ENCODE assay signal across 21 mouse cellular contexts in the genomic region with DNA sequence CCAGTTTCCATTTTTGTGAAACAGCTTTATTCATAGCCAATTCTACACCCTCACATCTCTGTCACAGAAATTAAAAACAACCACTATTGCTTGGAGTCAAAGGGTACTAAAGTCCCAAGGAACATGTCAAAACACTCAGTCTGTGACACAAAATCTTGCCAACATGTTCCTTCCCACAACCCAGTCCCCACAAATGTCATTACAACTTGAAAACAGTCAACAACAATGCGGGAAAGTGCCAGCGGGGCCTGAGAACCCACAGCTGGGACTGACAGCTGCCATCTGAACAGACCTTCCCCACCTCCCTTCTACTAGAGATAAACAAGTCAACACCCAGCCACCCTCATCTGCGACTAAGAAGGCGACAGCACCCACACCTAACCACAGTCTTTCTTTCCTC. TPM values are rescaled to one million over a fixed set of nuclear protein-coding genes. Genes with fewer than 3 reads are reported as not detected.
DNase-seq lines count a peak whose midpoint lies in the region; ATAC-seq and TF ChIP-seq lines count a peak whose summit lies in the region.
"Had no signal": no experiment of that assay in that cellular context is flagged by ENCODE, and none has a peak within 500 bp of the region (broad histone marks: within the 10 kb centered on the region; RNA-seq: fewer than 3 reads in every experiment).

No protein-coding gene starts in this region.

- WGBS in intestine, postnatal 0 days = 87% methylated on average over 4 of the region's 4 CpGs
- WGBS in intestine, embryonic 15.5 days = 84% methylated on average over 4 of the region's 4 CpGs
- 77% methylated on average over 4 of the region's 4 CpGs for WGBS in stomach, embryonic 15.5 days
- 88% methylated on average over 4 of the region's 4 CpGs for WGBS in stomach, postnatal 0 days

- ATAC-seq in intestine, postnatal 0 days = no peak
- ATAC-seq in intestine, embryonic 15.5 days = no peak
- ATAC-seq in stomach, embryonic 15.5 days (ENCODE audit: insufficient read depth, low FRiP score, low read depth) = no peak
- no peak for ATAC-seq in stomach, postnatal 0 days (ENCODE audit: low FRiP score, low TSS enrichment)
- no peak for ATAC-seq in megakaryocyte progenitor cell, adult 5-6 weeks (replicated peaks; ENCODE audit: poor library complexity)
- ATAC-seq: forebrain, postnatal 0 days; hindbrain, postnatal 0 days; liver, embryonic 12.5 days had no signal

- no peak overlapping the region for H3K4me2 ChIP-seq in intestine, postnatal 0 days (replicated peaks; ENCODE audit: low read depth)
- H3K4me2 ChIP-seq in intestine, embryonic 15.5 days (replicated peaks) = no peak overlapping the region
- no peak overlapping the region for H3K4me2 ChIP-seq in stomach, embryonic 15.5 days
- H3K4me2 ChIP-seq in stomach, postnatal 0 days (replicated peaks; ENCODE audit: low read depth) = no peak overlapping the region
- H3K4me2 ChIP-seq: embryonic facial prominence, embryonic 15.5 days; liver, embryonic 12.5 days; midbrain, embryonic 12.5 days had no signal

- H3K9me3 ChIP-seq in intestine, postnatal 0 days (ENCODE audit: control insufficient read depth) = no peaks in the 10 kb centered on the region
- H3K9me3 ChIP-seq in intestine, embryonic 15.5 days = no peaks in the 10 kb centered on the region
- no peaks in the 10 kb centered on the region for H3K9me3 ChIP-seq in stomach, embryonic 15.5 days
- no peaks in the 10 kb centered on the region for H3K9me3 ChIP-seq in stomach, postnatal 0 days (ENCODE audit: control insufficient read depth, low read length)
- H3K9me3 ChIP-seq: embryonic facial prominence, embryonic 15.5 days; hindbrain, embryonic 10.5 days; limb, embryonic 10.5 days; liver, embryonic 12.5 days; midbrain, embryonic 12.5 days had no signal

- TF ChIP-seq EP300 in stomach, postnatal 0 days (optimal IDR thresholded peaks at IDR 0.05) = no peak

- peaks cover 27% of the 10 kb centered on the region for H3K36me3 ChIP-seq in intestine, postnatal 0 days (ENCODE audit: control insufficient read depth, insufficient read depth)
- peaks cover 4% of the 10 kb centered on the region; the same call in 1 of the 2 replicates for H3K36me3 ChIP-seq in intestine, embryonic 15.5 days
- peaks cover 23% of the 10 kb centered on the region for H3K36me3 ChIP-seq in stomach, embryonic 15.5 days
- H3K36me3 ChIP-seq in stomach, postnatal 0 days (ENCODE audit: control insufficient read depth, insufficient read depth, low read length) = peaks cover 4% of the 10 kb centered on the region; the same call in 1 of the 2 replicates

- TF ChIP-seq CTCF in intestine, postnatal 0 days (IDR thresholded peaks at IDR 0.05; ENCODE audit: low read depth) = no peak
- TF ChIP-seq CTCF in stomach, postnatal 0 days (IDR thresholded peaks at IDR 0.05; ENCODE audit: low read depth) = no peak

- DNase-seq in stomach, postnatal 0 days (ENCODE audit: low spot score) = no peak
- DNase-seq in heart, postnatal 4 days = peak; percentile 17
- DNase-seq in lung, postnatal 36 days = peak; percentile 49
- no peak for DNase-seq in cerebellum, adult 11-12 months
- DNase-seq: adrenal gland, adult 8-10 months; cerebellum, adult 18-20 months; cerebellum, postnatal 36 days; forebrain, postnatal 0 days; kidney, postnatal 25 days; right cerebral cortex, adult 18-20 months had no signal

- H3K27ac ChIP-seq in intestine, postnatal 0 days (ENCODE audit: low read depth, low read length) = peak overlapping the region; percentile 1; the same call in 1 of the 2 replicates
- no peak overlapping the region for H3K27ac ChIP-seq in intestine, embryonic 15.5 days
- peak overlapping the region; percentile 8; the same call in 1 of the 2 replicates for H3K27ac ChIP-seq in stomach, embryonic 15.5 days
- H3K27ac ChIP-seq in stomach, postnatal 0 days (replicated peaks) = no peak overlapping the region
- H3K27ac ChIP-seq: embryonic facial prominence, embryonic 15.5 days; hindbrain, embryonic 10.5 days; hindbrain, postnatal 0 days; limb, embryonic 10.5 days; liver, embryonic 12.5 days; macrophage; midbrain, embryonic 12.5 days had no signal

- H3K4me1 ChIP-seq in intestine, postnatal 0 days (replicated peaks; ENCODE audit: control insufficient read depth, insufficient read depth, low read length) = no peaks in the 10 kb centered on the region
- H3K4me1 ChIP-seq in intestine, embryonic 15.5 days (replicated peaks) = no peaks in the 10 kb centered on the region
- no peaks in the 10 kb centered on the region for H3K4me1 ChIP-seq in stomach, embryonic 15.5 days
- no peaks in the 10 kb centered on the region for H3K4me1 ChIP-seq in stomach, postnatal 0 days (replicated peaks; ENCODE audit: control insufficient read depth, insufficient read depth)
- H3K4me1 ChIP-seq: embryonic facial prominence, embryonic 15.5 days; hindbrain, embryonic 10.5 days; limb, embryonic 10.5 days; liver, embryonic 12.5 days; midbrain, embryonic 12.5 days had no signal

- H3K4me3 ChIP-seq in intestine, postnatal 0 days (ENCODE audit: low read depth, low read length) = no peak overlapping the region
- H3K4me3 ChIP-seq in intestine, embryonic 15.5 days (replicated peaks) = no peak overlapping the region
- H3K4me3 ChIP-seq in stomach, embryonic 15.5 days (replicated peaks) = no peak overlapping the region
- H3K4me3 ChIP-seq in stomach, postnatal 0 days (ENCODE audit: low read depth, low read length) = no peak overlapping the region
- H3K4me3 ChIP-seq: embryonic facial prominence, embryonic 15.5 days; hindbrain, embryonic 10.5 days; limb, embryonic 10.5 days; liver, embryonic 12.5 days; midbrain, embryonic 12.5 days had no signal

- no peak overlapping the region for H3K9ac ChIP-seq in intestine, postnatal 0 days (ENCODE audit: low read depth, low read length)
- no peak overlapping the region for H3K9ac ChIP-seq in intestine, embryonic 15.5 days
- H3K9ac ChIP-seq in stomach, embryonic 15.5 days = no peak overlapping the region
- no peak overlapping the region for H3K9ac ChIP-seq in stomach, postnatal 0 days (ENCODE audit: low read length)
- H3K9ac ChIP-seq: embryonic facial prominence, embryonic 15.5 days; forebrain, postnatal 0 days; liver, embryonic 12.5 days; midbrain, embryonic 12.5 days had no signal

- no peaks in the 10 kb centered on the region for H3K27me3 ChIP-seq in intestine, postnatal 0 days (replicated peaks; ENCODE audit: control insufficient read depth, insufficient read depth, low read length)
- no peaks in the 10 kb centered on the region for H3K27me3 ChIP-seq in intestine, embryonic 15.5 days (replicated peaks)
- H3K27me3 ChIP-seq in stomach, embryonic 15.5 days (replicated peaks) = no peaks in the 10 kb centered on the region
- no peaks in the 10 kb centered on the region for H3K27me3 ChIP-seq in stomach, postnatal 0 days (ENCODE audit: control insufficient read depth, insufficient read depth, low read length)
- H3K27me3 ChIP-seq: embryonic facial prominence, embryonic 15.5 days; liver, embryonic 12.5 days; midbrain, embryonic 12.5 days had no signal

RNA-seq across cellular contexts. Expression of a gene that starts 18.9 kb away (rescaled TPM):
- 34.4 and 37.9 TPM in 2 replicates for polyA plus RNA-seq in intestine, postnatal 0 days (2015; fragmentation: Nextera tagmentation; extraction: Ambion mirVana)
- 64.1 and 81.4 TPM in 2 replicates for polyA plus RNA-seq in intestine, embryonic 15.5 days (2015; fragmentation: Nextera tagmentation; extraction: Ambion mirVana)
- polyA plus RNA-seq in stomach, embryonic 15.5 days (2015; fragmentation: Nextera tagmentation; extraction: Ambion mirVana) = 61.1 and 73.1 TPM in 2 replicates
- polyA plus RNA-seq in stomach, postnatal 0 days (2015; fragmentation: Nextera tagmentation; extraction: Ambion mirVana) = 45.5 and 45.6 TPM in 2 replicates
- 10 to 100 TPM; 40.1 to 45.0 TPM for total RNA-seq in heart, postnatal 4 days (2021)
- 201 and 209 TPM in 2 replicates for total RNA-seq in megakaryocyte progenitor cell, adult 5-6 weeks (2015)
- 155 and 169 TPM in 2 replicates for total RNA-seq in megakaryocyte progenitor cell, adult 5-6 weeks (2017)

Comparison
In these comparisons a context has a peak if more than half of its experiments do, and no peak if none do; other contexts are left out.
1. H3K27ac ChIP-seq: peak in intestine, postnatal 0 days (single experiment) and stomach, embryonic 15.5 days (single experiment); none in intestine, embryonic 15.5 days (single experiment) and stomach, postnatal 0 days (single experiment).
2. DNase-seq: peak in heart, postnatal 4 days (single experiment) and lung, postnatal 36 days (single experiment); none in stomach, postnatal 0 days (single experiment) and cerebellum, adult 11-12 months (single experiment).